Mouse (Mus musculus) kidney, postnatal 4 days (tissue): ENCODE measurements at regions not wholly inside any gene's neighbourhood (a gene's known extent, or its start where the extent isn't known, plus 50 kb on each side); places are given as distances from the start of the nearest gene placed in this dataset.
A peak's percentile ranks its signal among the peaks of the same experiment; 100 is the strongest.

Source experiments
- DNase-seq, 2 experiments: peaks; one replicate each; pipeline ENCODE4 v3.0.0; 2021; ENCODE audit warnings: mixed read lengths in 2 of 2

DNA sequence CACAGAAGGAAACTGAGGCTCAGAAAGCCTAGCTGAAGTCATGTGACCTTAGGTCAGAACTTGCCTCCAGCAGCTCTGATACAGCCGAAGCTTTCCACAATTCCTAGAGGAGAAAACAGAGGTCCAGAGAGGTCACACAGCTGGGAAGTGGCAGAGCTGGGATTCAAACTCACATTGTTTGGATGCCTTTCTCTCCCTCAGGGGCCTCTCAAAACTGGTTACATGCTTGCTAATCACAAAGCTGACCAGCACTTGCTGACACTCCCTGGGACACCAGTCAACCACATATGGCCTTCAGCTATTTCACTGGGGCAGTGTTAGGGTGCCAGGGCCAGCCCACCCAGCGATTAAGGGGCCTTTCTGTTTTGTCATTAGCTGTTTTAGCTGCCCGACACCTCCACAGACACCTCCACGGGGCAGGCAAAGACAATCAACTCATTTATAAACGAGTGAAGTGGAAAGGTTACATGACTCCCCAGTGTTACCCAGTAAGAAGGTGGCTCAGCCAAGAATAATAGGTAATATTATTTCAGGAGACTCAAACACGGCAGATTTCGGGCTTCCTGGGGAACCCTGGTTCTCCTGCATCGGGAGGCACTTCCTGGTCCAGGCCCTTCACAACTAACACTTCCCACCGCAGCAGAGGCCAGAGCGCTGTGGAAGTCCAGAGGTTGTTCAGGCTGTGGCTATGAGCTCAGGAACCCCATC, 71.4 kb downstream of the 2410131K14Rik start:
- DNase-seq: no peak

DNA sequence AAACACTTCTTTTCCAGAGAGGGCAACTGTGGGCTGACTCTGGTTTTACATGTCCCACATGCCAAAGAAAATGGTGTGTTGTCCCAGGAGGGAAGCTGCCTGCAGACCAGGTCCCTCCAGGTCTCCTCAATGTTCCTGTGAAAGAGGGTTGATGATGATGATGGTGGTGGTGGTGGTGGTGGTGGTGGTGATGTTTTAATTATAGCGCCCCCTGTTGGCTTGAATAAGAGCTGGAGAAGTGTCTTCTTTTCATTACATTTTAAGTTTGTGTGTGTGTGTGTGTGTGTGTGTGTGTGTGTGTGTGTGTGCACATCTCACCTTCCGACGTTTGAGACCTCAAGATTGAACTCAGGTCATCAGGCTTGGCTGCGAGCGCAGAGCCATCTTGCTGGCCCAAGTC, 73.0 kb downstream of the 2410131K14Rik start:
- DNase-seq: no peak

DNA sequence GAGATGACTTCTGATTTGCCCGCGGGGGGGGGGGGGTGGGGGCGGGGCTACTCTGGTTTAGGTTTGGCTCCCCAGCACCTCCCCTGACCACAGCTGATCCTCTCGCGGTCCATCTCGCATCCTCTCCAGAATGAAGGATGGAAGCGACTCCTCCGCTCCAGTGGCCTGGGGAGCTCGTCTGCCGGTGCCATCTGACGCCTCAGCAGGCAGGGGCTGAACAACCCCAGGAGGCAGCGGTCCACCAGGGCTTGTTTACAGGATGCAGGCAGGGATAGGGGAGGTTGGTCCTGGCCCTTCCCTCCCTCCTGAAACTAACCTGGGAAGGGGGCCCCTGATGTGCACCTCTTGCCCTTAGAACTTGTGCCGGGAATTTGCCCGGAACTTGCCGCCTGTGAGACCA, 73.9 kb downstream of the 2410131K14Rik start:
- DNase-seq: no peak

DNA sequence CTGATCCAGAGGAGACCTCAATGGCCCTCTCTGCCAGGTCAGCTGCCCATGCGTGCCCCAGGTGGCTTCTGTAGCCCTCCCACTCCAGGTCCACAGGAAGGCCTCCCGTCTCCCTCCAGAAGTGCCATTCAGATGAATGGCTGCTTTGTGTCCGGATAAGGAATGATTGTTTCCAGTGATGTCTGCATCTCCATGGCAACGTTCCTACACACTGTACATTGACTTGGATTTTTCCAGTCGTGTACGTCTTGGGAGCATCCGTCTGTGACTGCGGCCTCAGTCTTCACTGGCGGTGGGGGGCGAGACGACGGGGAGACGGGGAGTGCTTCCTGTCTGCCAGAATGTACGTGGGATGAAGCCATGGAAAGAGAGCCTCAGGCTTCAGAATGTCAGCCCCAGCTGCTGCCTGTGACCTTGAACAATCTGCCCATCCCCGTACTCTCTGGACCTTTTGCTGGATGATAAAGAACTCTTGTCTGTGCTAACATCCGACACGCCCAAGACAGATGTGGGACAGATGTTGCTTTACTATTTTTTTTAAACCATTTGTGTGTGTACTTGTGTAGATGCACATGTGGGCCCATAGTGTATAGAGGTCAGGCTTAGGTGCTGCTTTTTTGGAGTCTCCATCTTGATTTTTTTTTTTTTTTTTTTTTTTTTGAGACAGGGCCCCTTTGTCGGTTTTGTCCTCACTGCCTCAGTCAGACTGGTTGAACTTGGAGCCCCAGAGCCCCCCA, 76.9 kb downstream of the 2410131K14Rik start:
- DNase-seq: peak; percentile 37 to 54

DNA sequence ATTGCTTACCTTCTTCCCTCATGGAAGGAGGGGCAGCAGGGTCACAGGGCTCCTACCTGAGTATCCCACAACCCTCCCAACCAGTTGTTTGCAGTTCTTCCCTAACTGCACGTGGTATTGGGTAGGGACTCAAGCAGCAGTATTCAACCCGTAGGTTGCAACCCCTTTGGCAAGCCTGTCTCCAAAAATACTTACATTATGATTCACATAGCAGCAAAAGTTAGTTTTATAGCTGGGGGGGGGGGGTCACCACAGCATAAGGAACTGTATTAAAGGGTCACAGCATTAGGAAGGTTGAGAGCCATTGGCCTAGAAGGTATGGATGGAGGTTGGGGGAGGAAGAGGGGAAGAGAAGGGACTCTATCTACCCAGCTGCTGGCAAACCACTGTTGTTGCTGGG, 78.1 kb downstream of the 2410131K14Rik start:
- no peak for DNase-seq

DNA sequence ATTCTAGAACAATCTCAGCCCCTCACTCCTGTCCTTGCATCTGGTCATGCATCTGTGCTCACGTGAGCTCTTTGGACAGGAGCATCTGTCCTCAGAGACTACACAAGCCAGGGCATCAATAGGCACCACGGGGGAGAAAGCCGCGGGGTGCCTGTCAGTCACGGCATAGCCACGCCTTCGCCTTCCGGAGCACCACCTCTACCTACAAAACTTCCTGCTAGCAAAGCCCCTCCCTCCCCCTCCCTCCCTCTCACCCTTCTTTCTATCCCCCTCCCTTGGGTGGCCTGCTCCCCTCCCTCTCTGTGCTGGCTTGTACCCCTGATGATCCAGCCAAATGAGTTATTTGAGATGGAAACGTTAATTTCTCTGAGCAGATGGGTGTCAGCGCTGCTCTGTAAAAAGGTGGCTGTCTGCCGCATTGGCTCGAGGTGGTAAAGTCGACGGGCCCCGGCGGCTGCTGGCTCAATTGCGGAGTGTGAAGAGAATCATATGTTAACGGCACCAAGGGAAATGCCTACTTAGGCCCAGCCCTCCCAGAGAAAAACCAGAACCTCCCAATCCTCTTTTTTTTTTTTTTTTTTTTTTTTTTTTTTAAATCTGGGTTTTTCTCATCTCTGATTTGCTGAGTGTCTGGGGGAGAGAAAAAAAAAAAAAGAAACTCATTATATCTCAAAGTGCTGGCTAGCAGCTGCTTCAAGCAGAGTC, 82.0 kb downstream of the 2410131K14Rik start:
- peak; percentile 42 to 54 for DNase-seq

DNA sequence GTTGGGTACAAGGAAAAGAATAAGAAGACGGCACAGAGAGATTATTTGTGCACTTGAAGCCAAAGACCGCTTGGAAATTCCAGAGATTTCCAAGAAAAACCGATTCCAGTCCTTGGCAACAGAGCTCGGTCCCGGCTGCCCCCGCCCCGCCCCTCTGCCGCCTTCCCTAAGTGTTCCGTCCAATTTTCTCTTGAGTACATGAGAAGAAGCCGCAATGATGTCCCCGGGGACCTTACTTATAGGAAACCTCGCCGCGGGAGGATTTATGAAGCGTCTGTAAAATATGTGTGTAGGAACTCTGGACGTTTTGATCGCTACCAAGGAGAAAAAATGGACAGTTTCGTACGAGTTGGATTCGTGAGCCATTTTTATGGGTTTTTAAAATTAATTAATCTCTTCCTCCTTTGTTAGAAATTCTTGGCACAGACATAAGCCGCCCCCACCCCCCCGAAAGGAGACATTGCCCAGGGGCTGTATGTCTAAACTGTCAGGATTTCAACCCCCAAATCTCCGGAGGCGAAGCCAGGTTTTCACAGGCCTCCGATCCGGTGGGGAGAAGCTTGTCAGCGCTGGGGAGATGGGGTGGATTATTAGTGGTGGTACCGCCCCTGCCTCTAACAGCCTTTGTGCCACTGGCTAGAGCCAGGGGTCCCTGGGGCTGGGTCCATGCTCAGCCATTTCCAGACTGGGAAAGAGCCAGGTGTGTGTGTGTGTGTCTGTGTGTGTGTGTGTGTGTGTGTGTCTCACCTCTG, 83.1 kb downstream of the 2410131K14Rik start:
- DNase-seq: peak; percentile 71 to 72

DNA sequence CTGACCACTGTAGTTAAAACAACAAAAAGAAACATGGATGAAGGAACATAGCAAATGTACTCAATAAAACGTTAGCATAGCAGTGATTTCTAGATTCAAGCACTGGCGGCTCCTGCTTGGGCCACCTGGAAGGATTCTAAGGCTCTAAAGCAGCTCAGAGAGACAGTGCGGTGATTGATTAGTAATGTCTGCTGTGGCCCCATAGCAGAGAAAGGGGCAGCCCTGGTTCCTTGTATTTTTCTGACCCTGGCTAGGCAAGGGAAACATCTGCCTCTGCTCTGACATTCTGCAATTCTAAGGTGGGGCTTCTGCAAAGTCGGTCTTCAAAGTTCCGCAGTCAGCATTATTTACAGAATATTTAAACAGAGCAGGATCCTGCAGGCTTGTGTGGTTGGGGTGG, 84.1 kb downstream of the 2410131K14Rik start:
- DNase-seq: no peak

DNA sequence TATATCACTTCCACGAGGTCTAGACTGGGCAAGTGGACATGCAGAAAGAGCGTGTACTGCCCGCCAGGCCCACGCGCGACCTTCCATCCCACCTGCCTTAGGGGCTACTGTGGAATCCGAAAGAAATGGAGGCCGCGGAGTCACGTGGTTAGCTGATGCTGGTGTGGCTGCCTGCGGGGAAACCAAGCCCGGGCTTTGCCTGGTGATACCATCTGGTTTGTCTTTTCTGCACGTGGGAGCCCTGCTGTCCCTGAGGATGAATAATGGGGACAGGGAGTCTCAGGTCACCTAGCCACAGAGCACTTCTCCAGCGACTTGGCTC, 86.2 kb downstream of the 2410131K14Rik start:
- no peak for DNase-seq

DNA sequence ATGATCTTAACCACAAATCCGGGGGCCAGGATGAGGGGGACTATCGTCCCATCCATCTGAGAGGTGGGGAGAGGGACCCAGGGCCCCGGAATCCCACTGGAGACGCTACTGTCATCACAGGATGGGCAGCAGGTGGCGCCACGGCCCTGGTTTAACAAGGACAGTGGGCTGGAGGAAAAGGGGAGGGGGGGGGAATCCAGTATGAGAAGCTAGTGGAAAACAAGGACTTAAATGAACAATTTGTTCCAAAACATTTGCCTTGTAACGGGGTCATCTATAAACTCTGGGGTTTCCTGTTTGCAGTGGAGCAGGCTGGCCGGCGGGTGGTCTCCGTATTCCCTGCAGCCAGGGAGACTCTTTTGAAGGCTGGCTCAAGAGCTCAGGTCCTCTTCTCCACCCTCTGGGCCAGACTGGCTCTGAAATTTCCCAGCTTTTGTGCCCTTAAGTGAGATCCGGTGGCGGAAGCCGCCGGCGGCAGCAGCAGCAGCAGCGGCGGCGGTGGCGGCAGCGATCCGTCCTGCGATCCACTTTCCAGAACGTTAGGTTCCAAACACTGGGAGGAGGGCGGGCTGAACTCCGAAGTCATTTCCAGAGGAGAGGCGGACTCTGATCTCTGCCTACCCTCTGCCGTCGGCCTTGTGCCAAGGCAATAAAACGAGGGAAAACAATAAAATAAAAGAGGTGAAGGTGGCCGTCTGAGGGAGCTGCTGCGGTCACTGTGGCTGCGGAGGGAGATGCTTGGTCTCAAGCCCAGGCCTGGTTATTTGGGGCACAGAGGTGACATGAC, 86.8 kb downstream of the 2410131K14Rik start:
- DNase-seq: peak; percentile 93 to 94

DNA sequence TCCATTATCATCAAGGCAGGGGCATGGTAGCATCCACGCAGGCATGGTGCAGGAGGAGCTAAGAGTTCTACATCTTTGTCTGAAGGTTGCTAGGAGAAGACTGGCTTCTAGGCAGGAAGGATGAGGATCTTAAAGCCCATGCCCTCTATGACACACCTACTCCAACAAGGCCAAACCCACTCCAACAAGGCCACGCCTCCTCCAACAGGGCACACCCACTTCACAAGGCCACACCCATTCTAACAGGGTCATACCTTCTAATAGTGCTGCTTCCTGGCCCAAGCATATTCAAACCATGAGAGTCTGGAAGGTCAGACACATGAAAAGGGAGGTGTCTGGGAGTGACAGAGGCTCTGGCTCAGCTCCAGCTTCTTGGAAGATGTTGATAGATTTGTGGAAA, 89.0 kb downstream of the 2410131K14Rik start:
- DNase-seq: no peak

DNA sequence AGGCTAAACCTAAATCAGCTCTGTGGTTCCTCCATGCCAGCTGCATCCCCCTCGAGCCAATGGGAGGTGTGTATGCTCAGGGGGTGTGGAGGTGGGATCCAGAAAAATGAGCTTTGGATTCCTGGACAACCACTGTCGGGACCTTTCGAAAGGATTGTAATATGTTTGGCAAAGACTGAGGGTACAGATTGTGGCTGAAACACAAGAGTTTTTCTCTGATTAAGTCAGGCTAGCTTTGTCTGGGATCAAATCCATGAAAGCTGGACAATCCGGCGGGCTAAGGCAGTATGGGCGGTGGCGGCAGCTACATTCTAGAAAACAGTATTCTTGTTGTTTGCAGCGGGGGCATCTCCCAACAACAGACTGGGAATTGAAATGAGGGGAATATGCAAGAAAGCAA, 93.2 kb downstream of the 2410131K14Rik start:
- no peak for DNase-seq

DNA sequence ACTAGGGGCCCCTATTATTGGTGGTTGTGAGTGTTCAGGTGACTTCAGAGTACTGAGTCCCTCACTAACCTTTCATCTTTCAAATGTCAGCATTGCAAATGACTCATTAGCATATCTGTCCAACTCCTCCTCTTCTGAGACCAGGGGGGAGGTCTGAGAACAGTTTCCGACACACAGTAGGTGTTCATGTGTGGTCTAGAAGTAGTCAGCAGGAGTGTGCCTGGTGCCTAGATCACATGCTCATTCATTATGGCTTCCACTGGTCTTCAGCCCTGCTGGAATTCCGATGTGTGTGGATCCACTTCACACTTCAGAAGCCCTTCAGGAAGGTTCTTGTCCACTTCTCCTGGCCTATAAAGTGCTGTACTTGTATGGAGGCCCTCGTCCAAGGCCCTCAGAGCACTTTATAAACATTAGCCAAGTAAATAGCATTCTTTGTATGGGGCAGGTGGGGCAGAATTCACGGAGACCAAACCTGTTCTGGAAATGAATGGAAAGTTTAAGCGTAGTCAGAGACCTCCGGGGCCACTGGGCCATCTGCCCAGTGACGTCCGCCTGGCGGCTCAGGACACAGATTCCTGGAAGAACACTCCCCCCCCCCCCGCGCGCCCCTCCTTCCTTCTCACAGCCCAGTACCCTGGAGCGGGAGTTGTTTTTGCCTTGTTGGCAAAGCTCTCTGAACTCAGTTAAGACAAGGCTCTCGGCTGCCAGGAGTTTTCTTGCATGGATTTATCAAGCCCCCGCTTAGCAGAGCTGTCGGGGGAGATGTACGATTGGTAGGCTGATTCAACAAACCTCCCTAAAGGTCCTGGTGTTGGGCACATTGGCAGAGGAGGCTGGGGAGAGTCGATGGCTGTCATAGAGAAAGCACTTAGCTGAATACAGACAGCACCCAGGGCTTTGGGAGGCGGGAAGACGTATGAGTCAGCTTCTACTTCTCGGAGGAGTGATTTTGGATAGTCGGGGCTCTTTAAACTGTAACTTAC, 94.9 kb downstream of the 2410131K14Rik start:
- DNase-seq: peak; percentile 74 to 84

DNA sequence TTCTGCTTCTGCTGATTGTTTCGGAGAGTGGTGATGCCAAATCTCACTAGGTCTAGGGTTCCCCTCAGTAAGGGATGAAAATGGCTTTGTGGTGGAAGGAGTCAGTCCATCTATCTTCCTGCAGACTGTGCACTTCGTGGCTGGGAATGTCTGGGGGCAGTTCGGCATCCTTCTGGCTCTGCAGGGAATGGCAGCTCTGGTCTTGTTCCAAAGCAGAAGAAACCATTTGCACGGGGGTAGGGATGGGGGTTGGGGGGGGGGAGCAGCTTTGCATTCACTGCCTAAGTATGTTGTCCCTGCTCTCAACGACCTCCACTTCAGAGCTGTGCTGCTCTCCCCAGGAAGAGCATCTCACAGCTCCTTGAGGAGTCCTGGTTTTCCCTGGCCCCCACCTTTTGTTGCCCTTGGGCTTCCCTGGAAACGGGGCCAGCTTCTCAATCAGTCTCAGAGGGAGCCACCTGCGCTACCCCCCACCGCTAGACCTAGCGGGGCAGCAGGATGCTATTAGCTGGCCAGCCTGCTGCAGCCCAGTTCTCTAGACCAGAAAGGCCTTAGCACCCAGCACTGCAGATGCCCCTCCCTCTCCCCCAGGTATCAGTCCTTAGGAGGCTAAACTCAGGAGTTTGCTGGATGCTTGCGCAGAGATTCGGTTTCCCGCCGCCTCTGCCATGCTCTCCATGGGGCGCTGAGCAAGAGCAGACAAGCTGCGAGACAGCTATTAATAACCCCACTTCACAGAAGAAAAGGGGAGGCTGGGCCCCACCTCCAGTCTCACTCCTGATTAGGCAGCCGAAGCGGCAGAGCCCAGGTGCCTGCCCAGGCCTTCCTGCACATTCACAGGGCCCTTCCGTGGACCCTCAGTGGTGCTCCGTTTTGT, 98.7 kb downstream of the 2410131K14Rik start:
- no peak for DNase-seq

DNA sequence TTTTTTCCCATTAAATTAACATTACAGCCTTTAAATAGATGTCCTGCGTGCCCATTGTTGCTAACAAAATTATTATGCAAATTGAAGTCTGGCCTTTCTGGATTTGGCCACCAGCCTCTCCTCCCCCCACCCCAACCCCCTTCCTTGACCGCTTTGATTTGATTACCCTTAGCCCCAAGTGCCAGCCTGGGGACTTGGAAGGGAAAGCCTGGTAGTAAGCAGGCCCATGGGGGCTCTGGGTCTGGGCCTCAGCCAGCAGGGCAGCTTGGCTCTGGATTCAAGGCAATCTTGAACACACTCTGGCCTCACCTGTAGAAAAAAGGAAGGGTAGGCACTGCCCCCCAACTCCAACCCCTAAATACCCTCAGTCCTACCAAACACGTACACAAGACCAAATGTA, 100.2 kb downstream of the 2410131K14Rik start:
- no peak for DNase-seq

DNA sequence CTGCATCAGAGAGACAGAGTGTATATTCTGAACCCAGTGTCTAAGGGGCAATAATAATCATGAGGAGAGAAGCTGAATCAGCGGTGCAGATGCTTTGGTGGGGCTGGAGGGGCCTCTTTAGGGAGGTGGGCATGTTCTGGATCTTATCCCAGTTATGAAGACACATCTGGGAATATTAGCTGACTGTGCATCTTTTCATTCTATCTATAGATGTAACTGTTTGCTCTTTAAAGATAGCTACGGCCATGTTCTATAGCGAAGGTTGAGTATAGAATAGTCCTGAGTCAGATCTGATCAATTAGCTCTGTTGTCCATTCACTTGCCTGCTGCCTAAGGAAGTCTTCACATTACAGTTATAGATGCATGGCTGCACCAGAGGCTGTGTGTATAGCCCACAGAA, 104.0 kb downstream of the 2410131K14Rik start:
- DNase-seq: no peak

DNA sequence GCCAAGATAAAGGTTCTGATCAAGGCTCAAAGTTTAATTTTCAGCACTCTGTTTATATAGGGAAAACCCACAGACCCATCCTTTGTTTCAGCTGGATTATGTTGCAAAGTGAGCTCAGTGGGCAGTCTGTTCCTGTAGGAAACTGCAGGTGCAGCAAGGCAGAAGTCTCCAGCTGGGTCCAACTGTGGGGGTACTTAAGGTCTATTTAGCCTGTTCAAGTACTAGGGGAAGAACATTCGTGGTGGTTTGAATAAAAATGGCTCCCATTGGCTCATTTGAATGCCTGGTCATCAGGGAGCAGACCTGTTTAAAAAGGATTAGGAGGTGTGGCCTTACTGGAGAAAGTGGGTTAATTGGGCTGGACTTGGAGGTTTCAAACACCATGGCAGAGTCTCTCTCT, 106.3 kb downstream of the 2410131K14Rik start:
- DNase-seq: no peak

DNA sequence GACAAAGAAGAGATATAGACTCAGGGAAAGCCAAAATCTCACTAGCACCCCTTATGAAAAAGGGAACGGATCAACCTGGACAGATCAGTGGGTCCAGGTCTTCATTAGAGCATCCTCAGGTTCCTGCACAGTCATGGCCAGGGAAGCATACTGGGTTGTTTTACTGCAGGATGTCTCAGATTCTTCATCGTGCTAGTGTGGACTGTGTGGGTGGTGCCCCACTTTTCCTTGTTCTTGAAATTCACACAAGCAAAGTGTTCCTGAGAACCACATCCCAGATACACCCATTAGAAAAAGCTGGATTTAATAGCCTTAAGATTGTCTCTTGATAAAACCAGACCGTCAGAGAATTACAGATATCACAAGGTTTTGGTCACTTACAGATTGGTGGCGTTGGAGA, 107.1 kb downstream of the 2410131K14Rik start:
- DNase-seq: no peak

DNA sequence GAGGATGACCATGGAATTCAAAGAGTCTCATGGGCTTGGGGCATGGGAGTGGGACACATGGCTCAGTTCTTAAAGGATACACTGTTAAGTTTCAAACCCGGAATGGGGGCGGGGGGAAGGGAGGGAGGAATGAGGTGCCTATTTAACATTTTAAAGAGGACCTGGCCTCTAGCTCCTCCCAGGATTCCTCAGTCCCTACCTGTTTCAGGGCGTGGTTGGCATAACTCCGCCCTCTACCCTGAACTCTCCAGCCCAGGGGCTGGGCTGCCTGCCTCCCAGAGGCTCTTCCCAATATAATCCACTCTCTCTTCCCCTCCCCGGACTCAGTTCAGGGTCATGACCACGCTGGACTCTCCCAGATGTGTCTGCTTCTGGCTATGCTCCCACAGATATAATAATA, 108.0 kb downstream of the 2410131K14Rik start:
- DNase-seq: no peak

DNA sequence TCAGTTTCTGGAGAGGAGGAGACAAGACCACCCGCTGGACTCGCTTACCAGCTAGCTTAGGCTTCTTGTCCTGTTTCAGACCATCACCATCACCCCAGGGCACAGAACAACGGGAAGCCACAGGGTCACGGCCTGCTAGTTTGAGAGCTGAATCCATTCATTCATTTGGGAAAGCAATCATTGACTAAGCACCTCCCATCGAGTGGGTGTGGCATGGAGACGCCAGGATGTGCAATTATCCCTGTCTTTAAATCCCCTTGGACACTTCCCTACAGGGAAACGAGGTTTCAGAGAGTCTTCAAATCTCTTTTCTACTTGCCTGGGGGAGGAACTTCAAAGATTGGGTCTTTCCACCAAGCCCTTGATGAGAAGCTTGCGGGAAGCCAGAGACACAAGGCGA, 108.7 kb downstream of the 2410131K14Rik start:
- peak in 1 of 2 experiments; percentile 36 for DNase-seq
